Mouse (Mus musculus) spleen, adult 2 months (tissue): ENCODE results near the gene Wdr83os. TPM values are rescaled to one million over a fixed set of nuclear protein-coding genes. Genes with fewer than 3 reads are reported as not detected.

Experiments used
- DNase-seq, 2 experiments: peaks; one replicate each; pipeline versions ENCODE4 v3.0.0 to v3.0.0-alpha.2; 2012 to 2021; ENCODE audit warnings: low spot score in 2 of 2, low read depth in 1 of 2
- H3K27ac ChIP-seq: fragments of 200-500 bp; 2 replicates; pipeline ENCODE4 v1.5.1; 2012; ENCODE audit warnings: low read length, inconsistent platforms; ENCODE audit not compliant: insufficient read depth
- H3K27me3 ChIP-seq: fragments of 200-500 bp; 2 replicates; pipeline ENCODE4 v1.6.1; 2012; ENCODE audit warnings: mild to moderate bottlenecking, moderate library complexity, low read length, inconsistent platforms; ENCODE audit not compliant: control insufficient read depth, insufficient read depth
- H3K36me3 ChIP-seq: fragments of 200-500 bp; 2 replicates; pipeline ENCODE4 v1.6.1; 2012; ENCODE audit warnings: mild to moderate bottlenecking, low read length, inconsistent platforms; ENCODE audit not compliant: control insufficient read depth, insufficient read depth
- H3K4me1 ChIP-seq: fragments of 200-500 bp; 2 replicates; pipeline ENCODE4 v1.6.1; 2011; ENCODE audit warnings: inconsistent platforms; ENCODE audit not compliant: control insufficient read depth, insufficient read depth, insufficient read length
- H3K4me3 ChIP-seq: fragments of 200-500 bp; 2 replicates; pipeline ENCODE4 v1.5.1; 2011; ENCODE audit warnings: mild to moderate bottlenecking, inconsistent platforms; ENCODE audit not compliant: insufficient read depth, insufficient read length; ENCODE audit errors: extremely low read depth
- CTCF ChIP-seq: fragments of 200-500 bp; IDR thresholded peaks from 2 replicates; pipeline ENCODE4 v1.5.1; 2011; ENCODE audit warnings: mild to moderate bottlenecking, inconsistent platforms; ENCODE audit not compliant: insufficient read depth, insufficient read length, insufficient replicate concordance; ENCODE audit errors: extremely low read depth
- POLR2A ChIP-seq: fragments of 200-500 bp; IDR thresholded peaks from 2 replicates; pipeline ENCODE4 v1.6.1; 2011; ENCODE audit warnings: low read depth, low read length, inconsistent platforms
- WGBS: fragments of 180-500 bp; shearing (Covaris S2); methylation state at CpG from one replicate; pipeline ENCODE4 v1.1.7; 2018; 5-methylcytosine and 5-hydroxymethylcytosine counted together
- polyA plus RNA-seq: library from polyadenylated mRNA; depleted of rRNA; stranded (reverse); fragments of >200 nt; gene quantifications from 2 replicates; pipeline ENCODE4 v1.2.3, GENCODE M21; 2012

The Wdr83os gene
- polyA plus RNA-seq, 1 experiment = 68.5 TPM

DNA sequence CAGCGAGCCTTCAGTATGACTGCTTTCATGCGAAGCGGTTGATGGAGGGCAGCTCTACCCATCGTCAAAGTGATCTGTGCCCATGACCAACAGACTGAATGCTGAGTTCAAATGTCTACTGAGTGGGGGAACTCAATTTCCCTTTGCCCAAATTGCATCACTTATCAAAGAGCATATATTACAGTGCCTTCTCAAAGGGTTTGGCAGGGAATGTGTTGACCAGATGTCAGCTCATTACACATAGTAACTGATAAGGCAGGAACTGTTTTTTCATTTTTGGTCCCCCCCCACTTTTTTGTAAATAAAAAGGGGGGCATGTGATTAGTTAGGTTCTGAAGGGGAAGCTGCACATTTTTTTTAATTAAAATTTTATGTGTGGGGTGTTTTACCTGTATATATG is 17.9 kb upstream of the Wdr83os start:
- Histone ChIP-seq H3K4me1 (peaks cover 2% of the 10 kb centered on the region), H3K4me3 (no peak overlapping the region), H3K36me3 (no peaks in the 10 kb centered on the region), H3K27ac (no peak overlapping the region), H3K27me3 (no peaks in the 10 kb centered on the region)
- over 99% methylated on average over 4 of the region's 4 CpGs for WGBS
- TF ChIP-seq POLR2A = no peak
- no peak for TF ChIP-seq CTCF
- DNase-seq = no peak

DNA sequence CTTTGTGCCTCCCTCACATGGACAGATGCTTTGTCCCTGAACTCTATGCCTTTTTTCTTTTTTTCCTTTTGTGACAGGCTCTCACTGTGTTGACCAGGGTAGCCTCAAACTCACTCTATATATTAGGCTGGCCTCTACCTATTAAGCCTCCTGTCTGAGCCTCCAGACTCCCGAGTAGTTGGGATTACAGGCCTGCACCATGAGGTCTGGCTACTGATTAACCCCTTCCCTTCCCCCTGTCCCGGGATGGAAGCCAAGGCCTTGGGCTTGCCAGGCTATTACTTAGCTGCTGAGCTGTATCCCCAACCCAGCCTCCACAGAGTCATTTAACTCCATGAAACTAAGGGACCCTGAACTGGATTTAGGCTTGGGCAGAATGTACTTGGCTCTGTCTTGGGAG is 15.3 kb upstream of the Wdr83os start:
- Histone ChIP-seq H3K27me3 (no peaks in the 10 kb centered on the region), H3K36me3 (no peaks in the 10 kb centered on the region), H3K4me1 (peaks cover 2% of the 10 kb centered on the region), H3K27ac (no peak overlapping the region), H3K4me3 (no peak overlapping the region)
- no peak for TF ChIP-seq CTCF
- no peak for TF ChIP-seq POLR2A
- no peak for DNase-seq
- 81% methylated on average over 2 of the region's 2 CpGs for WGBS

DNA sequence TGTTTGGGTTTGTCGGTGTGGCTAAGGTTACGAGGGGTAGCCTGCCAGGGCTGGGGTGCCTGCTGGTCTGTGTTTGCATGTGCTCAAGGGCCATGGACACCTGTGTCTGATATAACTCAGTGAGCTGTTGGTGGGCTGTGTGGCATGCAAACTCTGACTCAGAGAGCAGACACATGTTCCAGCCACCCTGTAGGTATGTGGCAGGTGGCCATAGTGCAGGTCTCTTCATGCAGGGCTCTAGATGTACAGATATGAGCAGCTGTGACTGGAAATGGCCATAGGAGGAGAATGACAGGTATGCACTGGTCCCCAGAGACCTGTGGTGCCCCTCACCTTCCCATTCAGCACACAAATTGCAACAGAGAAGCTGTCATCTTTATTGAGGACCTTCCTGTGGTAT is 13.4 kb upstream of the Wdr83os start:
- DNase-seq = no peak
- Histone ChIP-seq H3K4me1 (no peaks in the 10 kb centered on the region), H3K4me3 (no peak overlapping the region), H3K36me3 (no peaks in the 10 kb centered on the region), H3K27ac (no peak overlapping the region), H3K27me3 (no peaks in the 10 kb centered on the region)
- TF ChIP-seq CTCF = no peak
- no peak for TF ChIP-seq POLR2A
- 96% methylated on average over 2 of the region's 2 CpGs for WGBS

DNA sequence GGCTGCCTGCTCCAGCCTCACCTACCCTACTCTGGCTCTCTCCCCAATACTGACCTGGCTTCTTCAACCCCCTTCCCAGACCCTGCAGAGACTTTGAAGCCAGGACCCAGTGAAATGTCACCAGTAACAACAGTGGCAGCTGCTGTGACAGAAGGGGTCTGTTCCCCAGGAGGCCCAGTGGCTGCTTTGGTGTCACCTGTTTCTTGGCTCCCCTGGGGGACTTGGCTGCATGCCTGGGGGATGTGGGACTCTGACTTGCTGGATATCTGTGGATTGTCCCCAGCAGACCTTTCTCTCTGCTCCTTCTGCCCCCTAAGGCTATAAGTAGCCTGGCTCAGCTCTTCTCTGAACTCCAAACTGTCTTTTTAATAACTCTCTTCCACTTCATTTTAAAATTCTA is 12.6 kb upstream of the Wdr83os start, which contains the start of gene Gm5741:
TSS of gene Gm5741 (minus strand) at position 1 of the 400 bp plus-strand sequence.
- TF ChIP-seq CTCF (no peak), POLR2A (no peak)
- H3K27ac ChIP-seq = no peak within 1 kb of the TSS
- H3K27me3 ChIP-seq = no peaks in the 10 kb centered on the region
- H3K36me3 ChIP-seq = no peaks in the 10 kb centered on the region
- DNase-seq = no peak
- peaks cover 3% of the 10 kb centered on the region; the same call in 1 of the 2 replicates for H3K4me1 ChIP-seq
- no peak within 1 kb of the TSS for H3K4me3 ChIP-seq

DNA sequence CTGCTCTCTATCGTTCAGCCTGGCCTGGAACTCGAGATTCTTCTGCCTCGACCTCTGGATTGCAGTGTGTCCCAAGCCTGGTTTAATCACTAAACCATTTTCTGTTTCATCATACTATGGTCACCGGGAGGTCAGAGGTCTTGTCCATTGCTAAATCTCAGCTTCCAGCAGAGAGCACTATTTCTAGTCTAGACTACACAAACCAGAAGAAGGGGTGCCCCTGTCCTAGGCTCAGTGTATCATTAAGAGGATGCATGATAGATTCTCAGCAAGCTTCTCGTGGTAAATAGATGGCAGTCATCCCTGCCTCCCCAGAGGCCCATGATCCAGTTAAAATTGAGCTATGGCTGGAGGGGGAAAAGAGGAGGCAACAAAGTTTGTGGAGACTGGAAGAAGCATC is 9.5 kb upstream of the Wdr83os start:
- TF ChIP-seq POLR2A (no peak), CTCF (no peak)
- H3K27ac ChIP-seq = no peak overlapping the region
- H3K27me3 ChIP-seq = no peaks in the 10 kb centered on the region
- H3K36me3 ChIP-seq = peaks cover 22% of the 10 kb centered on the region
- 84% methylated on average over 5 of the region's 5 CpGs for WGBS
- no peak for DNase-seq
- peak overlapping the region; percentile 97 for H3K4me3 ChIP-seq
- peaks cover 3% of the 10 kb centered on the region; the same call in 1 of the 2 replicates for H3K4me1 ChIP-seq

DNA sequence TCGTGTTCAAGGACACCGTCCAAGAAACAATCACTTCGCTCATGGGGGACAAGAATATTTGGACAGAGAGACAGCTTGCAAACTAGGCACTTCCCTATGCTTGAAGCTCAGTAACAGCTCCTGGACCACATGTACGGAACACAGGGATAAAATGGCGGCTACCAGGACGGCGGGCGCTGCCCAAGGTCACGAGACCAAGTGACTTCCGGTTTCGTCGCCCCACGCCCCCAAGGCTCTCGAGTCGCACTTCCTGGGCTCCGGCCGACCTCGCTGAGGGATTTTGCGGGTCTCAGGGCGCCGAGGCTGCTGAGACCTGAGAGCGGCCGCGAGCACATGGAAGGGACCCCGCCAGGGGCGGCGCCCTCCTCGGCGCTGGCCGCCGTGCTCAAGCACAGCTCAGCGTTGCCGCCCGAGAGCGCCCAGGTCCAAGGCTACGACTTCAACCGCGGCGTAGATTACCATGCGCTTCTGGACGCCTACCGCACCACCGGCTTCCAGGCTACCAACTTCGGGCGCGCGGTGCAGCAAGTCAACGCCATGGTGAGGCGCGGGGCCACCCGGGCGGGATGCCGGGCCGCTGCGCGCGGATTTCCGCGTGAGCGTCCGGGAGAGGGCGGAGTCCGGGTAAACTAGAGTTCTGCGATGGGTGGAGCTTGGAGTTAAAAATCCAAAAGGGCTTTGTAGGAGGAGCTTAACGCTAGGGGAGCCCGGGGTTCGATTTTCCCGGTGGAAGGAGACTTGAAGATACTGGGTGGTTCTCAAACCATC is 8.8 kb upstream of the Wdr83os start, which contains the start of gene Dhps:
TSS of gene Dhps (plus strand) at position 244 of the 768 bp plus-strand sequence.
- peak; percentile 87 for TF ChIP-seq POLR2A
- TF ChIP-seq CTCF = no peak
- Histone ChIP-seq H3K27ac (peak within 1 kb of the TSS; percentile 98), H3K4me1 (peaks cover 3% of the 10 kb centered on the region; the same call in 1 of the 2 replicates), H3K36me3 (peaks cover 22% of the 10 kb centered on the region), H3K27me3 (no peaks in the 10 kb centered on the region), H3K4me3 (peak within 1 kb of the TSS; percentile 97)
- peak; percentile 80 to 88 for DNase-seq
- WGBS = under 1% methylated on average over 68 of the region's 68 CpGs
